Comparison of ENCODE assay signal across 20 mouse cellular contexts in genomic region chr7:26941320-26941925, GRCm38 (mm10). TPM values are rescaled to one million over a fixed set of nuclear protein-coding genes. Genes with fewer than 3 reads are reported as not detected.
"Had no signal": no experiment of that assay in that cellular context is flagged by ENCODE, and none has a peak within 500 bp of the region (broad histone marks: within the 10 kb centered on the region; RNA-seq: fewer than 3 reads in every experiment).

No protein-coding gene starts in this region.

RNA-seq across cellular contexts. Expression of gene Cyp2a22, which starts 2.2 kb away (rescaled TPM):
- total RNA-seq: layer of hippocampus, postnatal 10 days; layer of hippocampus, postnatal 36 days; left cerebral cortex, adult 2 months; left cerebral cortex, postnatal 10 days; left cerebral cortex, postnatal 36 days; megakaryocyte progenitor cell, adult 5-6 weeks; megakaryocyte-erythroid progenitor cell, adult 5-6 weeks; midbrain, postnatal 0 days had no signal
- polyA plus RNA-seq: intestine, embryonic 14.5 days; intestine, postnatal 0 days; limb, embryonic 11.5 days; limb, embryonic 14.5 days; liver, embryonic 11.5 days; midbrain, embryonic 11.5 days; midbrain, embryonic 14.5 days; midbrain, postnatal 0 days; neural tube, embryonic 11.5 days; neural tube, embryonic 14.5 days; small intestine, adult 2 months; spleen, adult 2 months; thymus, adult 2 months had no signal
